Mouse (Mus musculus): Measurements from ENCODE around the gene Thbd. TPM values are rescaled to one million over a fixed set of nuclear protein-coding genes. Genes with fewer than 3 reads are reported as not detected.

The Thbd gene
- polyA plus RNA-seq, 1 experiment from 2014 or later = 21.7 TPM

DNA sequence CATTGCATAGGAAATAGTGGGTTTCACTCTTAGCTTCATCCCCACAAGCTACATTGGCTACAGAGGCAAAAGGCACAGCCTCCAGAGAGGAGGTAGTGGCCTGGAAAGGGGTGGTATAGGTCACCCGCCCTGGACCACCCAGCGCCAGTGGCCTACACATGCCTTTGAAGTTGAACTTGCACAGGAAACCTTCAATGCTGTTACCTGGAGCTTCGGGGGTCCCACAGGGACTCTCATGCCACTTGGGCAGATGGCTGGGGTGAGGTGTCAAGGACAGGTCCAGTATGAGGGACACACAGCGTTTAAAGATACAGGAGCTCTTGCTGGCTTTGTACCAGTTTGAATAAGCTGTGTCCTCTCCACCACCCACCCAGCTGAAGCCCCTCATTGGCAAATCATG, 34.7 kb upstream of the Thbd start:
- WGBS = 76% methylated on average over 4 of the region's 4 CpGs
- H3K4me1 ChIP-seq = no peaks in the 10 kb centered on the region
- H3K36me3 ChIP-seq = no peaks in the 10 kb centered on the region
- H3K9me3 ChIP-seq (replicated peaks) = no peaks in the 10 kb centered on the region
- H3K27ac ChIP-seq (replicated peaks) = 0 out of 2 replicates have a peak overlapping the region, but pooled peaks have one; percentile 8
- ATAC-seq (ENCODE audit: insufficient number of reproducible peaks, low FRiP score, low TSS enrichment, low read depth) = no peak
- H3K27me3 ChIP-seq = no peaks in the 10 kb centered on the region
- no peak overlapping the region for H3K4me2 ChIP-seq (replicated peaks)
- H3K9ac ChIP-seq = no peak overlapping the region
- H3K4me3 ChIP-seq (replicated peaks) = peak overlapping the region; percentile 16

DNA sequence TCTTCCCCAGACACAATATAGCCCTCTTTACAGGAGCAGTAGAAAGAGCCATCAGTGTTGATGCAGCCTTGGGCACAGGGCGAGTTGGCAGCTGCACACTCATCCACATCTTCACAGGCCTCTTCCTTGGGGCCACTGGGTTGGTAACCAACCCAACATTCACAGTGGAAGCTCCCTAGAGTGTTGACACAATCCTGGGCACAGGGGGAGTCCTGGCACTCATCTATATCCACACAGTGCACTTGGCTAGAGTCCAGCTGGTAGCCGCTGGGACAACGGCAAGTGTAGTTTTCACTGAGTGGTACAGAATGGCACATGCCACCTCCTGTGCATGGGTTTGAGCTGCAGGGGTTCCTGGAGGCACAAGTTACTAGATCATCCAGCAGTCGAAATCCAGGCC, 34.2 kb upstream of the Thbd start:
- no peak for ATAC-seq (ENCODE audit: insufficient number of reproducible peaks, low FRiP score, low TSS enrichment, low read depth)
- Histone ChIP-seq H3K9me3 (replicated peaks) (no peaks in the 10 kb centered on the region), H3K36me3 (no peaks in the 10 kb centered on the region), H3K4me1 (no peaks in the 10 kb centered on the region), H3K27ac (replicated peaks) (no peak overlapping the region), H3K27me3 (no peaks in the 10 kb centered on the region), H3K4me2 (replicated peaks) (no peak overlapping the region), H3K4me3 (replicated peaks) (0 out of 2 replicates have a peak overlapping the region, but pooled peaks have one; percentile 10), H3K9ac (no peak overlapping the region)
- WGBS = 85% methylated on average over 4 of the region's 4 CpGs

DNA sequence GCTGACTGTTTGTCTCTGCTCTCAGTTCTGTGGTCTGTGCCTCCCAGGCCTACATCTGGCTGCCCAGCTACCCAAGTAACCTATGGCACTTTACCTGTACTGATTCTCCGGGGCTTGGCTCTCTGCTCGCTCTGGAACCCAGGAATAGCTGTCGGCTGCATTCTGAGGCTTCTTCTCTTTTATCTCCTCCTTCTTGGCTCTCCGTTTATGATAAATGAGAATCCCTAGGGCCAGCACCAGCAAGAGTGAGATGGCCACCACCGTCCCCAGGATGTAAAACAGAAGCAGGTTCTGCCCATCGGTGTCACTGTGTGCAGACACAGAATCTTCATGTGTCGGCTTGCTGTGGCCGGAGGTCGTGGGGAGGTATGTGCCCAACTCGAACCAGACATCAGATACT, 33.4 kb upstream of the Thbd start:
- no peak overlapping the region for H3K9ac ChIP-seq

DNA sequence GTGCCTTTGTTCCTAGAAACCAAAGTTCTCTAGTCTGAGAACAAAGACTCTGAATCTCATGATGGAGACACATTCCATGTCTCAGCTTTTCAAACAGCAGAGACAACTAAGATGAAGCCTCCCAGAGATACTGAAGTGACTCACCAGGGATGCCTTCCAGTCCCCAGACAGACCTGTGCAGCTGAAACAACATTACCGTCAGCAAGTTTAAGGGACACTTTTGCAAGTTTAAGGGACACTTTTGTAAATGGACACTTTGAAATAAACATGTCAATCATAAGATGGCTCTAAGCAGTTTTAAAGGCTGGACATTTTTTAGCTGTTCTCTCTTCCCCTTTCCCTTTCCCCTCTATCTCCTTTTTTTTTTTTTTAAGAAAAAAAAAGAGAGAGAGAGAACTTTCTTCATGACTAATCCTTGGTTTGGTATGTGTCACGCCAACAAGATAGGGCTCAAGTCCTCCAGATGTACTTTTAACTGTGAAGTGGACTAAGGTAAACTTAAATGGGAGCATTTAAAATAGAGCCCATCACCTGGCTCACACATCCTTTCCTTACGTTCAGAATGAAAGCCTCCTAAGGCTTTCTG, 31.8 kb upstream of the Thbd start:
- ATAC-seq (ENCODE audit: insufficient number of reproducible peaks, low FRiP score, low TSS enrichment, low read depth) = no peak
- Histone ChIP-seq H3K27me3 (no peaks in the 10 kb centered on the region), H3K4me1 (no peaks in the 10 kb centered on the region), H3K9ac (no peak overlapping the region), H3K27ac (replicated peaks) (no peak overlapping the region), H3K9me3 (replicated peaks) (no peaks in the 10 kb centered on the region), H3K36me3 (no peaks in the 10 kb centered on the region), H3K4me3 (replicated peaks) (no peak overlapping the region), H3K4me2 (replicated peaks) (no peak overlapping the region)
- WGBS = 49% methylated on average over 3 of the region's 3 CpGs

More for the DNA sequence above, 33.4 kb upstream of the Thbd start:
- no peaks in the 10 kb centered on the region for H3K36me3 ChIP-seq
- no peaks in the 10 kb centered on the region for H3K9me3 ChIP-seq (replicated peaks)
- WGBS = 89% methylated on average over 10 of the region's 10 CpGs
- peak overlapping the region; percentile 11; the same call in 1 of the 2 replicates for H3K4me3 ChIP-seq (replicated peaks)
- no peak for ATAC-seq (ENCODE audit: insufficient number of reproducible peaks, low FRiP score, low TSS enrichment, low read depth)
- 0 out of 2 replicates have a peak overlapping the region, but pooled peaks have one; percentile 7 for H3K27ac ChIP-seq (replicated peaks)
- H3K4me2 ChIP-seq (replicated peaks) = no peak overlapping the region
- H3K27me3 ChIP-seq = no peaks in the 10 kb centered on the region
- H3K4me1 ChIP-seq = no peaks in the 10 kb centered on the region

DNA sequence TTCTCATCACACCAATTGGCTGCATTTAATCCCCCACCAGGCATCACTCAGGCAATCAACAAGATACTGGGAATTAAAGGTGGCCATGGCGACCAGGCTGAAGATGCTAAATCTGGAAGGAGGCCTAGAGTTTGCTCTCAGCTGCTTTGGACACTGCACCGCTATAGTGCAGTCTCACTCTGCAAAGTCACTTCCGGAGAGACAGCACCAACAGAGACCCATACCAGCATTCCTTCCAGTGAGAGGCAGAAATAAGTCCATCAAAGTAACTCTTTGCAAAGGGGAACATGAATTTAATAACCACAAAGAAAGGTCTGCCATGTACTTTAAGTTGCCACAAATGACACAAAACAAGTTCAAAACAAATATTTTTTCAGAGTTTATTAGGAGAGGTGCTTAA, 28.3 kb upstream of the Thbd start:
- H3K27me3 ChIP-seq = no peaks in the 10 kb centered on the region
- no peak overlapping the region for H3K27ac ChIP-seq (replicated peaks)
- no peaks in the 10 kb centered on the region for H3K9me3 ChIP-seq (replicated peaks)
- ATAC-seq (ENCODE audit: insufficient number of reproducible peaks, low FRiP score, low TSS enrichment, low read depth) = no peak
- no peak overlapping the region for H3K9ac ChIP-seq
- H3K4me3 ChIP-seq (replicated peaks) = no peak overlapping the region
- no peaks in the 10 kb centered on the region for H3K4me1 ChIP-seq
- WGBS = 41% methylated on average over 3 of the region's 3 CpGs
- H3K36me3 ChIP-seq = no peaks in the 10 kb centered on the region
- no peak overlapping the region for H3K4me2 ChIP-seq (replicated peaks)

DNA sequence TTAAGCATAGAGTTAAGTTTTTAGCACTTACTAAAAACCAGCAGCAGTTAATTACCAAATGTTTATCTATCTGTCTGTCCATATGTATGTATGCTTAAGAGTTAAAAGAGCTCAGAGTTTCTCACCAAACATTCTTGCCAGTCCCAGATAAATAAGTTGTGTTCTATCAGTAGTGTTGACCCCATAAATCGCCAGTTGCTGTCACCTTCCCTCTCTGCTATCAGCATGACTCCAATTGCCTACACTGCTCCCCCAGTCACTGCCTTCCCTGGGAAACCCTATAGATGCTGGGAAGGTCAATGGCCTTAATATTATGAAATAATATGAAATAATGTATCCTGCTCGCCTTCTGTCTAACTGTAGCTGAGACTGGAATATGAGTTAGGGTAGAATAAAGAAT, 24.4 kb upstream of the Thbd start:
- 80% methylated on average over 2 of the region's 2 CpGs for WGBS
- no peak for ATAC-seq (ENCODE audit: insufficient number of reproducible peaks, low FRiP score, low TSS enrichment, low read depth)
- Histone ChIP-seq H3K9me3 (replicated peaks) (no peaks in the 10 kb centered on the region), H3K27ac (replicated peaks) (no peak overlapping the region), H3K27me3 (no peaks in the 10 kb centered on the region), H3K4me2 (replicated peaks) (no peak overlapping the region), H3K9ac (no peak overlapping the region), H3K36me3 (no peaks in the 10 kb centered on the region), H3K4me3 (replicated peaks) (no peak overlapping the region), H3K4me1 (no peaks in the 10 kb centered on the region)

DNA sequence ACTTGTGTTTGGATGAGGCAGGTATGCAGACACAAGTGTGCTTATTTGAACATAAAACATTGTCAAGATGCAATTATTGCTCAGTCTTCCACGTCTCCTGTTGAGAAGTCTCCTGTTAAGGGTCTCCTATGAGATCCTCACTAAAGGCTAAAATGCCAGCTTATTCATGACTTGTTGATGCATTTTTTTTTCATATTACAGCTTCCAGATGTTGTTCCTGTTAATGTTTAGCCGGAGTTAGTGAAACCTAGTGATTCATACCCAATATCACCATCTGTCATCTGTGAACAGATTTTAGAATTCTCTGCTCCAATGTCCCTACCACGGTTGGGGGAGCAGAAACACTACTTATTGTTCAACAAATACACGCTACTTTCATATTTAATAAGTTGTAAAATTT, 23.0 kb upstream of the Thbd start:
- Histone ChIP-seq H3K4me2 (replicated peaks) (no peak overlapping the region), H3K4me1 (no peaks in the 10 kb centered on the region), H3K27me3 (no peaks in the 10 kb centered on the region), H3K4me3 (replicated peaks) (no peak overlapping the region), H3K27ac (replicated peaks) (no peak overlapping the region), H3K36me3 (no peaks in the 10 kb centered on the region), H3K9me3 (replicated peaks) (no peaks in the 10 kb centered on the region), H3K9ac (no peak overlapping the region)
- ATAC-seq (ENCODE audit: insufficient number of reproducible peaks, low FRiP score, low TSS enrichment, low read depth) = no peak
- WGBS = 46% methylated on average over 4 of the region's 4 CpGs

DNA sequence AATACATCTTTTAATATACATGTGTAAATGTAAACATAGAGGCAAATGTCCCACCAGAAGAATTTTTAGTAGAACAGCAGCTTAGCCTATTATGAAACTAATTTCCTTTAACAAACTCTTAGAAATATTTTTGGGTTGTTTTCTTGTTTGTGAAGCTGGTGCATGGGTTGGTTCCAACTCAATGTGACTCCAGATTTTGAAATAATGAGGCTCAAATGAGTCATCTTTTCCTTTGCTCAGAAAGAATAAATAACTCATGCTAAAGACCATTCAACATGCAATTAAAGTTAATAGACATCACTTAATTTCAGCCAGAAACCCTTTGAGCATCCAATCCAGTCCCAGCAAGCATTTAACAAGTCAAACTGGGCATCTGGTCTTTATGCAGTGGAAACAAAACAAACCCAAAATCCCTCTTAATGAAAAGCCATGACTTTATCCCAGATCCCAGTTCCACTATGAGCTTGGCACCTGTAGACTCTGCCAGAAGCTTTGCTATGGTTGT, 21.1 kb upstream of the Thbd start:
- Histone ChIP-seq H3K27ac (replicated peaks) (no peak overlapping the region), H3K36me3 (no peaks in the 10 kb centered on the region), H3K4me3 (replicated peaks) (no peak overlapping the region), H3K9me3 (replicated peaks) (no peaks in the 10 kb centered on the region), H3K9ac (no peak overlapping the region), H3K4me1 (no peaks in the 10 kb centered on the region), H3K4me2 (replicated peaks) (no peak overlapping the region), H3K27me3 (no peaks in the 10 kb centered on the region)
- ATAC-seq (ENCODE audit: insufficient number of reproducible peaks, low FRiP score, low TSS enrichment, low read depth) = no peak

DNA sequence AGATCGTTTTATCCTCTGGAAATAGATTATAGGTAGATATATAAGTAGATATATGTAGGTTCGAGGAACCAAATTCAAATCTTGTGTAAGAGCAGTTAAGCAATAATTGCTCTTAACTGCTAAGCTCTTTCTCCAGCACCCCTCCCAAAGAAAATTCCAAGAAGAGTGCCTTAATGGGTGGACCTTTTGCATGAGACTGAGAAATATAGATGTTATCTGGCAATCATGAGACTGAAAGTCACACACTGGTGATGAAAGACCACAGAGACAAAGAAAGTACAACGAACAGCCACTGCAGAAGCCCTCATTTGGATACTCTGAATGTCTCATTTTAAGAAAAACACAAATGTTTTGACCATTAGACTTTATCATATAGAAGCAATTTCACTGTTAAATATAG, 20.5 kb upstream of the Thbd start:
- Histone ChIP-seq H3K4me1 (no peaks in the 10 kb centered on the region), H3K36me3 (no peaks in the 10 kb centered on the region), H3K27ac (replicated peaks) (no peak overlapping the region), H3K4me3 (replicated peaks) (no peak overlapping the region), H3K9me3 (replicated peaks) (no peaks in the 10 kb centered on the region), H3K9ac (no peak overlapping the region), H3K27me3 (no peaks in the 10 kb centered on the region), H3K4me2 (replicated peaks) (no peak overlapping the region)
- no peak for ATAC-seq (ENCODE audit: insufficient number of reproducible peaks, low FRiP score, low TSS enrichment, low read depth)
- WGBS = 74% methylated on average over 3 of the region's 3 CpGs

DNA sequence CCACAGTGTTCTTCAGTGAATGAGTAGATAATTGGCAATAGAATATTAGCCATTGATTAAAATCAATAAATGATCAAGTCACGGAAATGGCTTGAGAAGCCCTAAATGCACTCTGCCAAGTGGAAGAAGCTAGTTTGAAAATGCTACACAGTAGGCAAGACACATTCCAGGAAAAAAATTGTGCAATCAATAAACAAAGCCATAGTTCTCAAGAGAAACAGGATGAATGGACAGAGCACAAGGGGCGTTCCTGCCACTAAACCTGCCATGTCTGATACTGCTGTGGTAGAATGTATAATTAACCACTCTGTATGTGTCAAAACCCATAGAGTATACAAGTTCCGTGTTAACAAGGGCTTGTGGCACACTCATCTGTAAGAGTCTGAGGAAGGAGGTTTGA, 19.6 kb upstream of the Thbd start:
- 80% methylated on average over 3 of the region's 3 CpGs for WGBS
- Histone ChIP-seq H3K9ac (no peak overlapping the region), H3K4me3 (replicated peaks) (no peak overlapping the region), H3K27me3 (no peaks in the 10 kb centered on the region), H3K9me3 (replicated peaks) (no peaks in the 10 kb centered on the region), H3K36me3 (no peaks in the 10 kb centered on the region), H3K4me2 (replicated peaks) (no peak overlapping the region), H3K4me1 (no peaks in the 10 kb centered on the region), H3K27ac (replicated peaks) (no peak overlapping the region)
- no peak for ATAC-seq (ENCODE audit: insufficient number of reproducible peaks, low FRiP score, low TSS enrichment, low read depth)

DNA sequence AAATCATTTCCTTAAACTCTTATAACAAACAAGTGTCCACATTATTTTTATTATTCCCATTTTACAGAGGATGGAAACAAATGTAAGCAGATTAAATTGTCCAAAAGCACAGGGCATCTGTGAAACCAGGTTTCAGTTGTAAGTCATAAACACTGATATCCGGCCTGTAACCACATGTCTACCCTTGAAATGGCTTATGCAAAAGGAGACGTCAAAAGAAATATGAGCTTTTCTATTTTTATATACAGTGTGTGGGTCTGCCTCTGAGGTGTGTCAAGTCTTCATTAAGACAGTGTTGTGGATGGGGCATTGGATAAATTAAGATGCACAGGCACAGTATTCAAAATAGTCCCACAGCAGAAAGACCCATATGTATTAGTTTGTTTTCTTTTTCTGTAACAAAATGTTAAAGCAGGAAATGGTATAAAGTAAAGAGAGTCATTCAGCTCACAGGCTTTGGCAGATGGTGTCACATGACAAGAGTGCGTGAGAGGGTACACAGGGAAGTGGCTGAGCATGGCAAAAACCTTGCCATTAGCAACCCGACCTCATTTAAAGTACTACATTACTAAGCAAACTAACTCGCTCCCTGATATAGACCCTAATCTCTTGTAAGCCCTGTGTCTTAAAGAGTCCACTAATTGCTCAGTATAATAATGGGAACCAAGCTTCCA, 17.9 kb upstream of the Thbd start:
- Histone ChIP-seq H3K9me3 (replicated peaks) (no peaks in the 10 kb centered on the region), H3K4me2 (replicated peaks) (no peak overlapping the region), H3K27me3 (no peaks in the 10 kb centered on the region), H3K4me1 (no peaks in the 10 kb centered on the region), H3K36me3 (no peaks in the 10 kb centered on the region), H3K27ac (replicated peaks) (no peak overlapping the region), H3K9ac (no peak overlapping the region), H3K4me3 (replicated peaks) (no peak overlapping the region)
- no peak for ATAC-seq (ENCODE audit: insufficient number of reproducible peaks, low FRiP score, low TSS enrichment, low read depth)
- 64% methylated on average over 5 of the region's 5 CpGs for WGBS

DNA sequence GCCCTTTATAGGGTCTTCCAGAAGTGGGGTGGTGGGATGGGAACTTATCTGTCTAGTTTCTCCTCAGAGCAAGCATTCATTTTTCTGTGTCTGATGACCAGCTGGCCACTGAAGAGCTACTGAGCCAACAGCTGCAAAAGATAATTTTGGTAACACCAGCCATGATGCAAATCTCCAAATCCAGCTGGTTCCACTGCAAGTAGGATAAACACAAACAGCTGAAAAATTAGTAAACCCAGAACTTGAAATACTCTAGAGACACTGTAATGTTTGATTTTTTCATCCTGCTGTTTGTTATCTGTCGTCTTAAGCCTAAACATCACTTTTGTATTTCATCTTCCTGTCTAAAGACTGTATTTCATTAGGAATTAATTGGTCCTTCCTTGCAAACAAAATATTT, 13.7 kb upstream of the Thbd start:
- Histone ChIP-seq H3K4me2 (replicated peaks) (no peak overlapping the region), H3K9me3 (replicated peaks) (no peaks in the 10 kb centered on the region), H3K4me3 (replicated peaks) (no peak overlapping the region), H3K9ac (no peak overlapping the region), H3K36me3 (no peaks in the 10 kb centered on the region), H3K4me1 (0 out of 2 replicates have a peak, but pooled peaks cover 3% of the 10 kb centered on the region), H3K27me3 (no peaks in the 10 kb centered on the region), H3K27ac (replicated peaks) (no peak overlapping the region)
- ATAC-seq (ENCODE audit: insufficient number of reproducible peaks, low FRiP score, low TSS enrichment, low read depth) = no peak
- WGBS = 26% methylated on average over 1 of the region's 1 CpGs

All from embryonic facial prominence, embryonic 15.5 days (tissue).